Mouse (Mus musculus): ENCODE measurements at regions not wholly inside any gene's neighbourhood (a gene's known extent, or its start where the extent isn't known, plus 50 kb on each side); places are given as distances from the start of the nearest gene placed in this dataset.

DNA sequence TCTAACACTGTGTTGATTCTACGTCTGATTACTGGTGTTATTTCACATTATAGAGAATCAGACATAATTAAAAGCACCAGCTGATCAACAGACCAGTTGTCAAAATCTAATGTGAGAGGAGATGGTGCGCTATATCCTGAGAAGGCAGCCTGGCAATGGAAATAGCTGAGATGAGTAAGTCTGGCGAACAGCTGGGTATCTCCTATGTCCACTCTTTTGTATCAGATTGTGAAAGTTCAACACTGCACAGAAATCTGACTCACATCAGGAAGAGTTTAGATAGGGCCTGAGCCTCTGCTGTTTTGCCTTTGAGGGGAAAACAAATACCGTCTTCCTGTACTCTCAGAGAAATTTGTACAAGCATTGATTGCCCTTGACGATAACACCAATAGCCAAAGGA, 1126.5 kb downstream of the Slc22a22 start:
- Histone ChIP-seq H3K4me3 (ENCODE audit: low read depth, low read length) (no peak overlapping the region), H3K9me3 (ENCODE audit: low read length) (no peaks in the 10 kb centered on the region), H3K9ac (replicated peaks; ENCODE audit: low read depth) (no peak overlapping the region), H3K27ac (ENCODE audit: low read length) (no peak overlapping the region), H3K27me3 (replicated peaks; ENCODE audit: insufficient read depth, low read length) (no peaks in the 10 kb centered on the region), H3K4me1 (ENCODE audit: insufficient read depth, low read depth, low read length) (no peaks in the 10 kb centered on the region), H3K36me3 (ENCODE audit: insufficient read depth, low read length) (no peaks in the 10 kb centered on the region), H3K4me2 (replicated peaks; ENCODE audit: low read depth, low read length) (no peak overlapping the region)
- no peak for TF ChIP-seq CTCF (IDR thresholded peaks at IDR 0.05)
- no peak for TF ChIP-seq EP300 (IDR thresholded peaks at IDR 0.05)
- 70% methylated on average over 5 of the region's 5 CpGs for whole genome bisulfite sequencing
- ATAC-seq (no peak), DNase-seq (ENCODE audit: low spot score) (no peak)

DNA sequence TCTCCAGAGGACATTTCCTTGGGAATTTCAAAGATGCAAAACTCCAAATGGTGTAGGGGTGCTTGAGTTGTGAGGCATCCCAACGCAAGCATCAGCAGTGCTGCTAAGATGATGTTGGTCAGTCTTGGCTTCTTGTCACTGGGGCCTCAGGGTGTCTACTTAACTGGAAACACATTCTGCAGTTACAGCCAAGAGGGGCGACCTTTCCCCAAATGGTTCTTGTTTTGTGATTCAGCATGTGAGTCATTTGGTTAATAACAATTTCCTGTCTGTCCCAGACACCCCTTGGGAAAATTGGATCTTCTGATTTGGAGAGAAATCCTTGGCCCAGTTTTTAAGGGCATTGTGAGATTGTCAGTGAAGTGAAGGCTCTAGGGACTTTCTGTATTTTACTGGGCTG, 1131.3 kb downstream of the Slc22a22 start:
- Histone ChIP-seq H3K4me3 (ENCODE audit: low read depth, low read length) (no peak overlapping the region), H3K9ac (replicated peaks; ENCODE audit: low read depth) (no peak overlapping the region), H3K4me1 (ENCODE audit: insufficient read depth, low read depth, low read length) (no peaks in the 10 kb centered on the region), H3K9me3 (ENCODE audit: low read length) (no peaks in the 10 kb centered on the region), H3K27me3 (replicated peaks; ENCODE audit: insufficient read depth, low read length) (no peaks in the 10 kb centered on the region), H3K36me3 (ENCODE audit: insufficient read depth, low read length) (no peaks in the 10 kb centered on the region), H3K27ac (ENCODE audit: low read length) (no peak overlapping the region), H3K4me2 (replicated peaks; ENCODE audit: low read depth, low read length) (no peak overlapping the region)
- ATAC-seq (no peak), DNase-seq (ENCODE audit: low spot score) (no peak)
- 61% methylated on average over 2 of the region's 2 CpGs for whole genome bisulfite sequencing
- no peak for TF ChIP-seq EP300 (IDR thresholded peaks at IDR 0.05)
- no peak for TF ChIP-seq CTCF (IDR thresholded peaks at IDR 0.05)

DNA sequence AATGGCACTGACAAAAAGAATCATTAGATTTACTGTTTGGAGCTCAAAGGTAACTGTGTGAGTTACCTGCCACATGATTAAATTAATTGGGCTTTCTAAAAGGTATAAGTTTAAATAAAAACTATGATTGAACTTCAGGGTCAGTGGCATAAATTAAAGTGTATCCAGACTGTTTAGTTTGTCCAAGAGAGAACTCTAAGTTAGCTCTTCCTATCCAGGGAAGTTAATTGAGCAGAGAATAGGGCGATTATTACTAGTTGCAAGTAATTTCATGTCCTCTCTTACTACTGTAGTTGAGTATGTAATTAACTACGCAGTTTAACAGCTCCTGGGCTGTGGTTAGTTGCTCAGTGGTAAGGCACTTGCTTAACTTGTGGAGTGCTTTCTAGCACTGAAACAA, 1132.5 kb downstream of the Slc22a22 start:
- Histone ChIP-seq H3K9me3 (ENCODE audit: low read length) (no peaks in the 10 kb centered on the region), H3K9ac (replicated peaks; ENCODE audit: low read depth) (no peak overlapping the region), H3K4me2 (replicated peaks; ENCODE audit: low read depth, low read length) (no peak overlapping the region), H3K27me3 (replicated peaks; ENCODE audit: insufficient read depth, low read length) (no peaks in the 10 kb centered on the region), H3K36me3 (ENCODE audit: insufficient read depth, low read length) (no peaks in the 10 kb centered on the region), H3K4me3 (ENCODE audit: low read depth, low read length) (no peak overlapping the region), H3K4me1 (ENCODE audit: insufficient read depth, low read depth, low read length) (no peaks in the 10 kb centered on the region), H3K27ac (ENCODE audit: low read length) (no peak overlapping the region)
- WGBS: 84% methylated on average over 2 of the region's 2 CpGs
- TF ChIP-seq CTCF (IDR thresholded peaks at IDR 0.05) (no peak), EP300 (IDR thresholded peaks at IDR 0.05) (no peak)
- DNase-seq (ENCODE audit: low spot score) (no peak), ATAC-seq (no peak)

DNA sequence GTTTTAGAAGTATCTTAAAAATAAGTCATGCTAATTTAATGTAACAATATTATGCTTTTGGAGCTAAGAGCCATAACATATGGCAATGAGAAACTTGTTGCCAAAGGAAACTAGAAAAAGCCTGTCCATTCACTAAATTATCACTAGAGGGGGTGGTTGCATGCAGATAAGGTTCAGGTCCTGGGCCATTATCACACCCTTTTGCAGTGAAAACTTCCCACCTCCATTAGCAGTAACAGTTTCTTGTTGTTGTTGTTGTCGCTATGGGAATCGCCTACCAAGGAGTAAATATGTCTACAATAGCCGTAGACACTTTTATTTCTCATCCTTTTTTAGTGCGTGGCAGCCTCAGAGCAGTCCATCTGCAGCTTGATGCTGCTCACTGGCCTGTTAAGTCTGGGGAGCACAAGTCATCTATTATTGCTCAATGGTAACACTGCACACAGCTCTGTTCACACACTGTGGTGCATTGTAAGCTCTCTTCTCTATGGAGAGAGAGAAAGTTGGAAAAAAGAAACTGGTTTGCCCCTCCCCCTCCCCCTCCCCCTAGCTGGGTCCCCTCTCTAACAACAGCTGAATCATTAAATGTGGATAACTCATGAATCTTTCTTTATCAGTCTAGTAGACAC, 1133.0 kb downstream of the Slc22a22 start:
- Histone ChIP-seq H3K27ac (ENCODE audit: low read length) (no peak overlapping the region), H3K4me3 (ENCODE audit: low read depth, low read length) (no peak overlapping the region), H3K4me1 (ENCODE audit: insufficient read depth, low read depth, low read length) (no peaks in the 10 kb centered on the region), H3K4me2 (replicated peaks; ENCODE audit: low read depth, low read length) (no peak overlapping the region), H3K27me3 (replicated peaks; ENCODE audit: insufficient read depth, low read length) (no peaks in the 10 kb centered on the region), H3K9me3 (ENCODE audit: low read length) (no peaks in the 10 kb centered on the region), H3K9ac (replicated peaks; ENCODE audit: low read depth) (no peak overlapping the region), H3K36me3 (ENCODE audit: insufficient read depth, low read length) (no peaks in the 10 kb centered on the region)
- ATAC-seq (no peak; the same call in 1 of the 2 replicates), DNase-seq (ENCODE audit: low spot score) (peak; percentile 44)
- 53% methylated on average over 4 of the region's 4 CpGs for WGBS
- TF ChIP-seq CTCF (IDR thresholded peaks at IDR 0.05) (peak; percentile 68), EP300 (IDR thresholded peaks at IDR 0.05) (no peak)

GRCm38 (mm10) chr15:56337879-56338278, 1139.5 kb downstream of the Slc22a22 start:
- no peaks in the 10 kb centered on the region for H3K4me1 ChIP-seq (ENCODE audit: insufficient read depth, low read depth, low read length)

DNA sequence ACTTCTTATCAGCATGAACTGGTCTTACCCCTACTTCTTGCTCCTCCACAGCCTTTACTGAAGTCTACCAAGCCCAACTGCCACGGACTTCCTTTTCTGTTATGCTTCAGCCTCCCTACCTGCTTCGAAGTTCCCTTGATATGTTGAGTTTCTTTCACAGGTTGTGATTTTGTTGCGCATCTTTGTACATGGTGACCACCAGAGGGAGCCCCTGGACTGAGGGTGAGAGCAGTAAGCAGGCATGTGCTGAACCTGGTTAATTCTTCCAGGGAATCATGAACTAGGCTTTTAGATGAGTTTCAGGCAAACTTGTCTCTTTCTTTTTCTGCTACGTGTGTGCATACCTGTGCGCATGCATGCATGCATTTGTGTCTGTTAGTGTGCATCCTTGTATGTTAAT, 1141.0 kb downstream of the Slc22a22 start:
- 40% methylated on average over 5 of the region's 5 CpGs for WGBS

More at GRCm38 (mm10) chr15:56337879-56338278, 1139.5 kb downstream of the Slc22a22 start:
- 44% methylated on average over 5 of the region's 5 CpGs for WGBS
- DNase-seq (ENCODE audit: low spot score): no peak
- no peaks in the 10 kb centered on the region for H3K27me3 ChIP-seq (replicated peaks; ENCODE audit: insufficient read depth, low read length)
- H3K36me3 ChIP-seq (ENCODE audit: insufficient read depth, low read length): no peaks in the 10 kb centered on the region
- H3K9ac ChIP-seq (replicated peaks; ENCODE audit: low read depth): no peak overlapping the region
- H3K9me3 ChIP-seq (ENCODE audit: low read length): no peaks in the 10 kb centered on the region
- no peak overlapping the region for H3K4me2 ChIP-seq (replicated peaks; ENCODE audit: low read depth, low read length)
- H3K4me3 ChIP-seq (ENCODE audit: low read depth, low read length): no peak overlapping the region
- no peak for ATAC-seq
- no peak overlapping the region for H3K27ac ChIP-seq (ENCODE audit: low read length)
- TF ChIP-seq EP300 (IDR thresholded peaks at IDR 0.05) (no peak), CTCF (IDR thresholded peaks at IDR 0.05) (no peak)

More for the DNA sequence above, 1141.0 kb downstream of the Slc22a22 start:
- Histone ChIP-seq H3K9ac (replicated peaks; ENCODE audit: low read depth) (no peak overlapping the region), H3K27ac (ENCODE audit: low read length) (no peak overlapping the region), H3K9me3 (ENCODE audit: low read length) (no peaks in the 10 kb centered on the region), H3K36me3 (ENCODE audit: insufficient read depth, low read length) (no peaks in the 10 kb centered on the region), H3K27me3 (replicated peaks; ENCODE audit: insufficient read depth, low read length) (no peaks in the 10 kb centered on the region), H3K4me2 (replicated peaks; ENCODE audit: low read depth, low read length) (no peak overlapping the region), H3K4me1 (ENCODE audit: insufficient read depth, low read depth, low read length) (no peaks in the 10 kb centered on the region), H3K4me3 (ENCODE audit: low read depth, low read length) (no peak overlapping the region)
- DNase-seq (ENCODE audit: low spot score): peak; percentile 77
- peak; percentile 93 for TF ChIP-seq CTCF (IDR thresholded peaks at IDR 0.05)
- no peak for TF ChIP-seq EP300 (IDR thresholded peaks at IDR 0.05)
- 0 out of 2 replicates have a peak, but pooled peaks have one; percentile 28 for ATAC-seq

Measured in lung, postnatal 0 days (tissue).